Mouse (Mus musculus): ENCODE results near the gene Cnih3.

The Cnih3 gene

GRCm38 (mm10) chr1:181407281-181407680, 54.9 kb downstream of the Cnih3 start:
- peak; percentile 64 for DNase-seq

- DNase-seq = peak; percentile 40
Measured at GRCm38 (mm10) chr1:181408086-181408975, 55.9 kb downstream of the Cnih3 start.

- no peak for DNase-seq
Measured at GRCm38 (mm10) chr1:181409693-181410092, 57.3 kb downstream of the Cnih3 start.

GRCm38 (mm10) chr1:181410647-181411254, 58.3 kb downstream of the Cnih3 start:
- DNase-seq = no peak

- DNase-seq = no peak
Measured at GRCm38 (mm10) chr1:181414985-181415384, 62.6 kb downstream of the Cnih3 start.

- DNase-seq = no peak
Measured at GRCm38 (mm10) chr1:181416841-181417240, 64.4 kb downstream of the Cnih3 start.

GRCm38 (mm10) chr1:181417937-181418523, 65.6 kb downstream of the Cnih3 start:
- no peak for DNase-seq

GRCm38 (mm10) chr1:181420080-181420536, 67.7 kb downstream of the Cnih3 start:
- DNase-seq = no peak

- no peak for DNase-seq
Measured at GRCm38 (mm10) chr1:181422796-181423195, 70.4 kb downstream of the Cnih3 start.

GRCm38 (mm10) chr1:181424922-181425321, 72.5 kb downstream of the Cnih3 start:
- DNase-seq = no peak

- DNase-seq = no peak
Measured at GRCm38 (mm10) chr1:181425388-181425787, 73.0 kb downstream of the Cnih3 start.

- DNase-seq = no peak
Measured at GRCm38 (mm10) chr1:181426406-181426805, 74.0 kb downstream of the Cnih3 start.

- no peak for DNase-seq
Measured at GRCm38 (mm10) chr1:181433263-181433662, 80.8 kb downstream of the Cnih3 start.

GRCm38 (mm10) chr1:181435414-181435813, 83.0 kb downstream of the Cnih3 start:
- DNase-seq = no peak

- no peak for DNase-seq
Measured at GRCm38 (mm10) chr1:181440982-181441603, 88.7 kb downstream of the Cnih3 start.

GRCm38 (mm10) chr1:181441654-181442241, 89.3 kb downstream of the Cnih3 start:
- no peak for DNase-seq

- DNase-seq = no peak
Measured at GRCm38 (mm10) chr1:181445041-181445440, 92.6 kb downstream of the Cnih3 start.

GRCm38 (mm10) chr1:181445630-181446257, 93.3 kb downstream of the Cnih3 start:
- DNase-seq = peak; percentile 75

- no peak for DNase-seq
Measured at GRCm38 (mm10) chr1:181446591-181447114, 94.2 kb downstream of the Cnih3 start.

GRCm38 (mm10) chr1:181447576-181447975, 95.1 kb downstream of the Cnih3 start:
- no peak for DNase-seq

- no peak for DNase-seq
Measured at GRCm38 (mm10) chr1:181448041-181448440, 95.6 kb downstream of the Cnih3 start.

GRCm38 (mm10) chr1:181453106-181453505, 100.7 kb downstream of the Cnih3 start:
- DNase-seq = no peak

All from cerebellum, adult 8-10 months (tissue).